Mouse (Mus musculus) G1E (cell line): ENCODE results near the gene Boll.

Experiments
- CTCF ChIP-seq: IDR thresholded peaks from 2 replicates; pipeline ENCODE4 v1.5.1; 2012; ENCODE audit warnings: low read depth, low read length, inconsistent platforms, mixed read lengths
- GATA1 ChIP-seq: IDR thresholded peaks from 2 replicates; pipeline ENCODE4 v1.6.1; 2012; ENCODE audit warnings: borderline replicate concordance, low read length, inconsistent platforms, mixed read lengths
- POLR2AphosphoS5 ChIP-seq: IDR thresholded peaks from 2 replicates; pipeline ENCODE4 v1.6.1; 2012; ENCODE audit warnings: low read depth, low read length, inconsistent platforms; ENCODE audit not compliant: insufficient replicate concordance
- TAL1 ChIP-seq: conservative IDR thresholded peaks from 2 replicates; pipeline ENCODE4 v1.6.1; 2012; ENCODE audit warnings: low read depth, low read length, inconsistent platforms, mixed read lengths

DNA sequence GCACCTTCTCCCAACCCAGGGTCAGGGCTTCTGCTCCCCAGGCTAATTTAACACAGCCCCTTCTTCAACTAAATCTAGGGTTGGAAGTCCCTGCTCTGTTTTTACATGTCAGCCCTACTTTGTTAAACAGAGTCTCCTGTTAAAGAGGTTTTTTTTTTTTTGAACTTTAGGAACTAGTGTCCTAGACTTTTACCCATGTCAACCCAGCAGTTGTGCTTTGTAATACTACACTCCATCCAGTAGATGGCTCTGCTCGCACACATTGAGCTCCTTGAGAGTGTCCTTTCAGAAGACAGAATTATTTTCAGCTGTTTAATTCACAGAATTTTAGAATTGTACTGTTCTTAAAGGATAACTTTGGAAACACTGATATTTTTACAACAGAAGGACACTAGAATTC, 124.0 kb downstream of the Boll start:
- TF ChIP-seq TAL1: no peak
- peak; percentile 64 for TF ChIP-seq CTCF
- TF ChIP-seq POLR2AphosphoS5: no peak
- no peak for TF ChIP-seq GATA1
